Mouse (Mus musculus): Measurements from ENCODE around the gene Smco4.

The Smco4 gene

DNA sequence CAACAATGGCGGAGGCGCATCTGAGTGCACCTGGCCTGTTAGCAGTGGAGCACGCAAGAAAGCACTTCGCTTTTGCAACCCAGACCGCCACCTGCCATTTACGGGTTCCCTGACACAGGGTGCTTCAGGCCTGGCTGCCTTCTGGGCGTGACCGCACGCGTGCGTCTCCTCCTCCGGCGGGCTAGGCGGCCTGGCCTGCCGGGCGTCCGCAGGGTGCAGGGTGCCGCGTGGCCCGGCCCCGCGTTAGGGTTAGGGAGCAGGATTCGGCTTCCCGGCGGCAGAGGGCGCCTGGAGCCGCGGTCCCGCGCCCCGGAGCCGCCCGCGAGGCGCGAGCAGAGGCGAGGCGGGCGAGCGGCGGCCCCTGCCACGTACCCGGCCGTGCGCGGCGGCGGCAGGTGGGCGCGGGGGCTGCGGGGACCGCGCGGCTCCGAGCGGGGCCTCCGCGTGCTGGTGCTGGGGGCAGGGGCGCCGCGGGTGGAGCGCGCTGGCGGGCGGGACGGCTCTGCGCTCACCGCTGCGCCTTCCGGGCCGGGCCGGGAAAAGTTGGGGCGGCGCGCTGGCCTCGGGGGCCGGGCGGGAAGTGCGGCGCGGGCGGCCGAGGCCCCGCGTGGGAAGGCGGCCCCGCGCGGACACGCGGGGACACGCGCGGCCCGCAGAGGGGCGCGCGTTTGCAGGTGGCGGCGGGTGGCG lies at the start of gene Smco4:
Gene Smco4 (plus strand): TSS at position 198 of the 690 bp plus-strand sequence.
- CTCF ChIA-PET = no interaction called here

DNA sequence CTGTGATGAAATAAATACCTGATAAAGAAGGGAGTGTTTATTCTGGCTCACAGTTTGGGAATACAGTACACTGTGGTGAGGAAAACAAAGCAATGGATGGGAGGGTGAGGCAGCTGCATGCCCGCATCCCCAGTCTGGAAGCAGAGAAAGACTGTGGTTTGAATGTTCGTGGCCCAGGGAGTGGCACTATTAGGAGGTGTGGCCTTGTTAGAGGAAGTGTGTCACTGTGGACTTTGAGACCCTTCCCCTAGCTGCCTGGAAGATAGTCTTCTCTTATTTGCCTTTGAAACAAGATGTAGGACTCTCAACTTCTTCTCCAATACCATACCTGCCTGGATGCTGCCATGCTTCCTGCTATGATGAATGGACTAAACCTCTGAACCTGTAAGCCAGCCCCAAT lies 45.8 kb upstream of the Smco4 start:
- CTCF ChIA-PET = no interaction called here

DNA sequence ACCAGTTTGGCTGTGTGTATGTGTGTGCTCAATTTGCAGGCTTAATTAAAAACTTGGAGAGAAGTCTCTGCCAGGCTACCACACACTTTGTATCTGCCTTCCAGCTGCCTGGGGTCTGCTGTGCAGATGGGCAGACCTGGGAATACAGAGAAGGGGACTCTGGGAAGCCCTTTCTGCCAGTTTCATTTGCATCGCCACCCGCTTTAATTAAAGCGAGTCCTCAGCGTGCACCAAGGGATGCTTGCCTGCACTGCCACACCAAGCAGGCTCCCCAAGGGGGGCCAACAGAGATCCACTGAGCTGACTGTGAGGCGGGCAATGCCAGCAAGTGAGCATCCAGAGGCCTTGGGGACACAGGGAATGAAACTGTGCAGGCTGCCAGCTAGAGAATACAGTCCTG lies 42.3 kb upstream of the Smco4 start:
- CTCF ChIA-PET = no interaction called here

DNA sequence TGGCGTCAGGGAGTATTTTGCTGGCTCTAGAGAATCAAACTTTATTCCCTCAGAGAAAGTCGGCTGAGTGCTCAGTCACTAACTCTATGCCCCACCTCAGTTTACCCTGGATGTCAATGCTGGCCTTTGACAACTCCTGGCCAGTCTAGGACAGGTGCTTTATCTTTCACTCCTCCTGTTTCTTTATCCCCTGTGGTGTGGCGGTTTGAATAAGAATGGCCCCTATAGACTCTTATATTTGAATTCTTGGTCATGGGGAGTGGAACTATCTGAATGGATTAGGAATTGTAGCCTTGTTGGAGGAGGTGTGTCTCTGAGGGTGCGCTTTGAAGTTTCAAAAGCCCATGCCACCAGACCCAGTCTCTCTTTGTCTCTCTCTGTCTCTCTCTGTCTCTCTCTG lies 21.0 kb upstream of the Smco4 start:
- CTCF ChIA-PET = no interaction called here

DNA sequence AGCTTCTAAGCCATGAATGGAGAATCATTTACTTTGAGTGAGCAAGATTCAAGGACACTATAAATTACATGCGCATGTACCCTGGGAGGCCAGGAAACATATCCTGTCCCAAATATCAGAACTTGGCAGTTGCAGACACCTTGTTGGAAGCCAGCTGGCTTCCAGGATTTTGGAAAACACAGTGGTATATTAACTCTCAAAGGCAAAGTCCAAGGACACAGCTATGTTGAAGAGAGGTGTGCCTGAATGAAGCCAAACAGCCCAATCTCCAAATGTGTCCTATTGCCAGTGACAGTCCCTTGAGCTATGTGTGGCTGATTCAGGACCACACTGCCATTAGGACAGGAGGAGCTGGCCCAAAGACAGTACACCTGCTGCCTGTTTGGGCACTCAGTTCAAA lies 20.0 kb upstream of the Smco4 start:
- CTCF ChIA-PET = no interaction called here

DNA sequence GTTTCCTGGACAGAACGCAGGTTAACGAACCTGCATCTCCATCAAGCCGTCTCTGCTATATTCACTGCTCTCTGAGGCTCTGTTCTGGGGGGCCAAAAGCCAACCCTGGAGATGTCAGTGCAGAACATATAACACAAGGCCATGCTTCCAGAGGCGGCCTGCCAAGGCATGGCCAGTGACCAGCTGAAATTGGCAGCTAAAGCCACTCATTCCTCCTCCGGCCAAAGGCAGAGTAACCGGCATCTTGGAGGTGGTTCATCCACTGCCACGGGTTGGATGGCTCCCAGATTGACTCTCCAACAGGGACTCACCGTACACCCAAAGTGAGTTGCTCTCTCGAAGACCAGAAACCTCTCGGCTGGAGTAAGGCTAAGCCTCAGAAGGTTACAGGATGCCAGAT lies 15.7 kb upstream of the Smco4 start:
- CTCF ChIA-PET = no interaction called here

DNA sequence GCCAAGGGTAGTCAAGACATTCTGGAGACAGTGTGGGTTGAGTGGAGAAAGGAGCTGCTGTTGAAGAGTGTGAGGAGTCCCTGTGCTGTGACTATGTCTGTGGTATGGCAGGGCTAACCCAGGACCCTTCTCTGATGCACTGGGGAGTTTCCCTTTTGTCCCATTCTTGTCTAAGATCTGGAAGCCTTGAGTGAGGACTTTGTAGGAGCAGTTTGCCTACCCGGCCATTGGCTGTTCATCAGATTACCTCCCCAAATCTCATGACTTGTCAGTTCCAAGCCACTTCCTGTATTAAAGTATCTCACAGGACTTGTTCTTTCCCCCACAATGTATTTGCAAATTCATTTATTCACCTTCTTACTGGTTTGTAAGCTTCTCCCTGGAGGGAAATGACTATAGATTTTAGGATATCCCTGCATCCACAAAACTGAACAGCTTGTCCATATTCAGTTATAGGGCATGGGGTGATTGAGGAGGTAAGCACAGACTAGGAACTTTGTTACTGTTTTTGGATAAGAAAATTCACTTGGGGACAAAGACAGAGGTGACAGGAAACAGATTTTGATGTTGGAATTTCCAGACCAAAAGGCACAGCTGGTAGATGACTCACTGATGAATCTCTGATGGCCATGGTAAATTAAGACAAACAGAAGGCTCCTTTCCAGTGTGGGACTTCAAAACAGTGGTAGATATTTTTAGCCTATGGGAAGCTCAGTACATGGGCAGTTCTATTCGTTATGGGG lies 5.4 kb upstream of the Smco4 start:
- CTCF ChIA-PET = no interaction called here

DNA sequence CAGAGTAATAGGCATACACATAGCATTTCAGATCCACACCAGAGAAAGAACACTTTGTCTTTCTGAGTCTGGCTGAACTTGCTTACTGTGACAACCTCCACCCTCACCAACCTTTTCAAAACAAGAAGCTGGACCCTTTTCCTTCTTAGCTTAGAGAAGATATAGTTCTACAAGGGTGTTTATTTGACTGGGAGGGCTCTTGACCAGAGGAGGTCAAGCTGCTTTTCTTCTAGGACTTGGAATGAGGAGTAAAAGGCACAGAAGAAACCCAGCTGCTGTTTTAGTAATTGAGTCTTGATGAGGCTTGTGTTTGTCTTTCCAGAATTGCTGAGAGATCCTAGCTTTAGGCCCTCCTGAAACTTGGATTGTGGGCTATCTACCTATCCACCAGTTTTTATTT lies 3.9 kb upstream of the Smco4 start:
- CTCF ChIA-PET = no interaction called here

DNA sequence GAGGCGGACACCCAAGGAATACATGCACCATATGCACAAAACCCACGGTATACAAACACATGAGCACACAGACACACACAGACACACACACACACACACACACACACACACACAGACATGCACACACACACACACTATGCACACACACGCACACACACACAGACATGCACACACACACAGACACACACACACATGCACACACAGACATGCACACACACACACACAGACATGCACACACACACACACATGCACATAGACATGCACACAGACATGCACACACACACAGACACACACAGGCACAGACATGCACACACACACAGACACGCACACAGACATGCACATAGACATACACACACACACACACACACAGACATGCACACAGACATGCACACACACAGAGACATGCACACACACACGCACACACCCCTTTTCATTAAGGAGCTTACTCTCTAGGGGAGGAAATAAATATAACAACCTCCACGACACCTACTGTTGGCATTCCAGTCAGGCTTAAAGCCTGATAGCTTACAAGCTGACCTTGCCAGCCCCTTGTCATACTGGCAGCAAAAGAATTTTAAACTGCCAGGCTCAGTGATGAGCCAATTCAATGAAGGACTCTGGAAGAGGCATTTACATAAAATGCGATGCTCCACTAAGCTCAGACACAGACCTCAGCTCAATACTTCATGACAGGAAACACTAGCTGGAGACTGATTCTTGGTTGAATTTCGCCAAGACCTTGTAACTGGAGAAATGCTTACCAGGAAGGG lies 2.7 kb upstream of the Smco4 start:
- CTCF ChIA-PET = interaction anchor here (0.7 kb wide), 1 partner anchor 14 kb away, joined by 5 read pairs; no protein-coding TSS in a partner anchor

DNA sequence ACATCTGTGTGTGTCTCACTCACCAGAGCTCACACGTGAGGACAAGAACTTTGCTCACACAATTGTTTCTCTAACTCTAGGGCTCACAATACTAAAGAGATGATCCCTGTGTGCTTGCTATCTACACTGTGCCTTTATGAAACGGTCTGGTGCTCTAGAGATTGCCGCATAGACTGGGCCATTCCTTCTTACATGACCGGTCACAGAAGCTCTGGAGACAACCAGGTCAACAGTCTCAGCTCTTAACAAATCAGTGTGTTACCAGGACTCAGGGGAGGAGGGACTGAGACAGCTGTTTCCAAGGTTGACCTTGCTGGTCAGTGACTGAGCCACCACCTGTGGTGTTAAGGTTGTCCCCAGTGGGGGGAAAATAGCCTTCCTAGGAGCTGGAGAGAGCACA lies 1.5 kb upstream of the Smco4 start:
- CTCF ChIA-PET = interaction anchor here (0.5 kb wide), 1 partner anchor 388 kb away, joined by 4 read pairs; no protein-coding TSS in a partner anchor

DNA sequence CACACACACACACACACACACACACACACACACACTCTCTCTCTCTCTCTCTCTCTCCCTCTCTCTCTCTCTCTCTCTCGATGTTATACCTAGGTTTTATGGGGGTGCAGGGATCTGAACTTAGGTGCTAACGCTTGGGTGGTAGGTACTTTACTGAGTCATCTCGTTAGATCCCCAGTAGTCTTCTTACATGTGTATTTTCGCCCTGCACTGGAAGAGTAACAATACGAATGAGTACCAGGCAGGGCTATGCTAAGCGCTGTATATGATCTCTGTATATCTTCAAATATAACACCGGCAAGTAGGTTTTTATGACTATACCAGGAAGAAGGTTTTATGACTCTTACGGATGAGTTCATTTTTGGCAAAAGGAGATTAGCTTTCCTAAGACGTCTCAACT lies 831 bp upstream of the Smco4 start:
- CTCF ChIA-PET = no interaction called here

DNA sequence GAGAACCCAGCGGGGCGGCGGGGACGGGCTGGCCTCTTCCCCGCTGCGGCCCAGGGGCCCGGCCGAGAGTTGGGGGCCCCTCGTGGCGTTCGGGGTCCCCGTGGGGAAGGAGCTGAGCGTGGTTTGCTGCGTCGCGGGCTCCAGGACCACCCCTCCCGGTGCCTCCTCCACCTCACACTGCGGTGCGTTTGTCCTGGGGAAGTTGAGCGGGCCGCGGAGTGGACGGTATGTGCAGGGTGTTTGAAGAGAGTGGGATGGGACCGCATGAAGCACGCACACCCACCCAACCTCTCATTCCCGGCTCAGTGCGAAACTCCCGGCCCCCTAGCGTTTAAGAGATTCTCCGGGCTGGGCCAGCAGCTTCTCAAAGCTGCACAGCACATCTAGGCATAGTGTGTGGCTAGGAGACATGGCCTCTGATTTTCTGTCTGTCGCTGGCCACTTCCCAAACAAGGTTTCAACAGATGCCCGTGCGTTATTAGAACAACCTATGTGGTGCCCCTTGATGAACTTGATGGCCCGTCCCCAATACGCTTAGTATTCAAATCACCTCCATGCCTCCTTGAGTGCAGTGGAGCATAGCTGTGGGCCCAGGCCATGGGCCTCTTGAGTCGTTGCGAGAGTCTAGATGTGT lies 810 bp downstream of the Smco4 start:
- CTCF ChIA-PET = interaction anchor here (0.8 kb wide), 1 partner anchor 26 kb away, joined by 4 read pairs; no protein-coding TSS in a partner anchor

DNA sequence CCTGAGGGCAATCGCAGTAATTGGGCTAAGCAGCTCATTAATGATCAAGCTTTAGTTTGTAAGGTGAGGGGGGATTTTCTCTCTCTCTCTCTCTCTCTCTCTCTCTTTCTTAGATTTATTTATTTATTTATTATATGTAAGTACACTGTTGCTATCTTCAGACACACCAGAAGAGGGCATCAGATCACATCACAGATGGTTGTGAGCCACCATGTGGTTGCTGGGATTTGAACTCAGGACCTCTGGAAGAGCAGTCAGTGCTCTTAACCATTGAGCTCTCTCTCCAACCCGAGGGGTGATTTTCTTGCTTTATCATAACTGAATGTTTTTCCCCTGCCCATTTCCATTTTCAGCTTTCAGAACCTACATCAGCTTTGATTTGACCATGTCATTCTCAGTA lies 2.0 kb downstream of the Smco4 start:
- CTCF ChIA-PET = interaction anchor here (0.5 kb wide), 1 partner anchor 1027 kb away, joined by 15 read pairs; no protein-coding TSS in a partner anchor

DNA sequence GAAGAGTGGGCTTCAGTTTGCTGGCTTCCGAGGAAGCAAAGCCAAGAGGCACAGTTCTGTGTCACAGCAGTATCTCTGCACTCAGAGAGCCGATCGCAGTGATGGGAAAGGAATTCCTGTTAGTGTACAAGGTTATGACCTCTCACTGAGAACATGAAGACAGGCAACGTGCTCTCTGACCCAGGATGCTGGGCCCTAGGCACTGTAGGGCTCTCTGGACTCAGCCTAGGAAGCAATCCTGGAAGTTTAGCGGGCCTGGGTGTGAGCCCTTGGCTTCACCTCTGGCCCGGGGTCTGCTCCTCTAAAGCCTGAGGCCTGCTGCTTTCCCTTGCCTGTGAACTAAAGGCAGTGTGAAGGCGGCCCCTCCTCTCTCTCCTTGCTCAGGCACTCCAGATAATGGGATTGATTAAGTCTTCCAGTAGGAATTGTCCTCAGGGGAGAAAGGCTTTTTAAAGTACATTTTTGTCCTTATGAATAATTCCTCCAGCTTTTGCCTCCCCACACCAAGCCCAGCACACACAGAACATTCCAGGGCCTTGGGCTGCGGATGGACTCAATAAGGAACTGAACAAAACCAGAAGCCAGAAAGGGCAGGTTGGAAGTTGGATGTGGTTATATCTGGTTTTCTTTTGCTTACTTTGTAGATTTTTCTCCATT lies 2.8 kb downstream of the Smco4 start:
- CTCF ChIA-PET = no interaction called here

DNA sequence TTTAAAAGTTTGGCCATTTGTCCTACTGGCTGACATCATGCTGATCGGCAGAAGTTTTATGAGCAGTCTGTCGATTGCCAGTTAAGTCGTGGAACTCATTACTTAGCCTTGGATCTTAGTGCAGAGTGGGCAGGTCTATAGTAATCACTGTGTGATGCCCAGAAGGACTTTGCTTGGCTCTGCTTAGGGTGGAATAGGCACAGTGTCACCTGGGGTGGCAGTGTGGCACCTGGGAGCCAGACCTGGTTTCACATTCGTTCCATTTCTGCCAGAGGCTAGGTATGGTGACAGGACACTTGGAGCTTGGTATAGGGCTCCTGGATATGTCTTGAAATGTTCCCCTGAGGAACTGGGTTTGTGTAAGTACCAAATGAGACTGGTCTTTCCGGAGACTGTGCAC lies 6.8 kb downstream of the Smco4 start:
- CTCF ChIA-PET = no interaction called here

DNA sequence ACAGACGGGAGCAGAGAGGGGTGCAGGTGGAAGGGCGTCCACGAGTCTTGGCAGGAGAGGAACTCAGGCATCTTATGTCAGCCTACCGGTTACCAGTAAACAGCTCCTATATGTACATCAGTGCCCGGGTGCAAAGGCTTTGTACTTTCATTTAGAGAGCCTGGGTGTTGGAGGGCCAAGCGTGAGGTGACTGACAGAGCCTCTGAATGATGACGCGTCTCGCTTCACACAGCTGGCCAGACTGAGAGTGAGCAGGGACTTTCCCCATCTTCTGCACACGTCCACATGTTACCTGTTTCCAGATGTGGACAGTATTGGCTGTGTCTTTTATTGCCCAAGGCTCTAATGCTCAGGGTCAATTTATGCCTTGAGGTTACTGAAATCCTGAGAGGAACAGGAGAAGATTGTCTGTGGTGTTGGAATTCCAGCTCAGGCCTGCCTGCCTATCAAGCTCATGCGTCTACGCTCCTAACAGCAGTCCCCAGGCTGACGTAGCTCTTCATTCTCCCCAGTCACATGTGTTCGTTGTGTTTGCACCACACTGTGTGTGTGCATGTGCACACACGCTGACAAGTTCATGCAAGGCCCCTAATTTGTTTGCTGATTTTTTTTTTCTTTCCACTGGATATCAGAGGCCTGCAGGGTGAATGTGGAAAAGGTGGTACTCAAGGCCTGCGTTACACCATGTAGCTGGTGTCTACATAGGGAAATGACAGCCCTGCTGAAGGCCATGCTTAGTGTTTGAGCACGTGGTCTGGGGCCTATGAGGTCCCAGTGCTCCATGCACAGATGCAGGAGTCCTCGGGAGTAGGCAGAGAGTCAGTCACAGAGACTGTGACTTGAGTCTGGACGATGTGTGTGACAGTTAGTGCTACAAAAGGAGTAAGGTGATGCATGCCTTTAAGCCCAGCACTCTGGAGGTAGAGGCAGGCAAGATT lies 8.4 kb downstream of the Smco4 start:
- CTCF ChIA-PET = no interaction called here

DNA sequence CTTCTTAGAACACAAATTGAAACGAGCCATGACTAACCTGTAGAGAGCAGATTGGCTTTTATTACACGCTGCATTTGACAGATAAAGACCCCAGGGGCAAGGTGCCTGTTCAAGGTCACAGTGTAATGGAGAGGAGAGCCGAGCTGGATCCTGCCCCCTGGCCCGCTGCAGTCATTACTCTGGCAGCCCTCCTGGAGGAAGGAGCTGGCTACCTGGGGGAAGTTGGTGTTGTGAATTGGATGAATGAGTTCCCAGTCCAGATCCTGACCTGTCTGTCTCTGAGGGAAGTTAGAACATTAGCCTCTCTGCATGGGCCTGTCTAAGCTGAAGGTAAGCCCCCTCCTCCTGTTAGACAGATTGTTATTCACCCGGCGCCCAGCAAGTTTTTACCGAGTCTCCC lies 9.2 kb downstream of the Smco4 start:
- CTCF ChIA-PET = no interaction called here

DNA sequence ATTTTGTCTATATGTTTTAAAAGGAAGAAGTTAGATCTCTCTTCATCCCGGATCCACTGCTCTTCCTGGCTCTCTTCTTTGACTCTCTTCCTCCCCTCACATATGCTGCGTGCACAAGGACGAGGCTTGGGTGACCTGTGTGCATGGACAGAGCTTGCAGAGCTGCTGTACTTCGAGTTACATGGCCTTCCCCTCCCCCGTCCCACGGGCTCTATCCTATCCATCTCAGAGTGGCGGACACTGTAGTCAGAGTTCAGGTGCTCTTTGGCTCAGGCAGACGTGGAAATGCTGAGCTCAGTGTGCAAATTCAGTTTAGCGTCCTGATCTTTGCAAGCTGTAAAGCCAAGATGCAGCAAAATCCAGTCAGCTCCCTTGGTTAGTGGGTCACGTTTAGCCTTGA lies 10.1 kb downstream of the Smco4 start:
- CTCF ChIA-PET = no interaction called here

DNA sequence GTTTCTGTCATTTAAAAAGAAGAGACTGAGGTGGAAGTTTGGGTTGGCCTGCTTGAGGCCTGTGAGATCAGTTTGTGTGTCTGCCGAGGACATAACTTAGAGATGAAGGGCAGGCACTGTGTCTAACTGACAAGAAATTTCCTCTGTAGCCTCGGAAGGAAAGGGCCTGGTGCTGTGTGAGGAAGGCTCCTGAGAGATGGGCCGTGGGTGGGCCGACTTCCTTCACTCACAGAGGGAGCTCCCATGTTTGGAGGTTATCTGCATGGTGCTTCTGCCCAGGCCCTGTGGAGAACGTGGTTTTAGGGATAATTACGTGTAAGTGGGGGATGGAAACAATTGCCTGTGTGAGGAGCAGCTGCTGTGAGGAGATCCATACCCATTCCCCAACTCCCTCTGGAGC lies 10.6 kb downstream of the Smco4 start:
- CTCF ChIA-PET = no interaction called here

DNA sequence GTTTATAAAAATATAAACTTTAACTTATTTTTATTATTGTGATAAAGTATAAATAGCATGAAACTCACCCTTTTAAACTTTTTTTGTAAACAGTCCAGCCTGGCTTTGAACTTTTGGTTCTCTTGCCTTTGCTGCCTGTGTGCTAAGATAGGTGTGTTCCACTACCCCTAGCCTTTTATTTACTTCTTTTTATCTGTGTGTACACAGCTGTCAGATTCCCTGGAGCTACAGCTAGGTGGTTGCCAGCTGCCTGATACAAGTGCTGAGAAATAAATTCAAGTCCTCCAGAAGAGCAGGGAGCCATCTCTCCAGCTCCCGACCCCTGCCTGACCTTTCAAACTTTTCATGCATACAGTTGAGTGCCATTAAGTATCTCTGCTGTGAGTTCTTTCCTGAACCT lies 12.1 kb downstream of the Smco4 start:
- CTCF ChIA-PET = no interaction called here

DNA sequence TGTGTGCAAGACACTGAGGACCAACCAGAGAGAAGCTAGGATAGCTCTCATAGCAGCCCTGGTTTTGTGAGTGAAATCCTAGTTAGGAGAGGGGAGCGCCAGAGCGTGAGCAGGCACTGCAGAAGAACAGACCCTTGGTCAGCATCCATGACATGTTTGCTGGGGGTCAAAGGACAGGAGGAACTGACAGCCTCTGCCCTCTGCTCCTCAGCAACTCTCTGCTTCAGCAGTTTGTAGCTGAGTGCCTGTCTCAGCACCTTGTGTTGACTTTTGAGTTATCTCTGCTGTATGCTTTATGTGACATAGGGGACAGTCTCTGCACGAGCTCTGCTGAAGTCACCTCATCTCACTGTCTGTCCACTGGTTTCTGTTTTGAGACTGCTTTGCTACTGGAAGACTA lies 13.6 kb downstream of the Smco4 start:
- CTCF ChIA-PET = no interaction called here

Data from spleen, embryonic (tissue).